Mouse (Mus musculus): ENCODE results near the gene Cyp2u1. TPM values are rescaled to one million over a fixed set of nuclear protein-coding genes. Genes with fewer than 3 reads are reported as not detected.
"Not testable (repeated sequence)": the region's sequence is repeated elsewhere in the genome, so short reads cannot be mapped to it uniquely, and the experiment has no call there.

Cyp2u1 gene
- 5.4 and 6.5 TPM in 2 replicates for polyA plus RNA-seq (2015; fragmentation: Nextera tagmentation; extraction: Ambion mirVana)

DNA sequence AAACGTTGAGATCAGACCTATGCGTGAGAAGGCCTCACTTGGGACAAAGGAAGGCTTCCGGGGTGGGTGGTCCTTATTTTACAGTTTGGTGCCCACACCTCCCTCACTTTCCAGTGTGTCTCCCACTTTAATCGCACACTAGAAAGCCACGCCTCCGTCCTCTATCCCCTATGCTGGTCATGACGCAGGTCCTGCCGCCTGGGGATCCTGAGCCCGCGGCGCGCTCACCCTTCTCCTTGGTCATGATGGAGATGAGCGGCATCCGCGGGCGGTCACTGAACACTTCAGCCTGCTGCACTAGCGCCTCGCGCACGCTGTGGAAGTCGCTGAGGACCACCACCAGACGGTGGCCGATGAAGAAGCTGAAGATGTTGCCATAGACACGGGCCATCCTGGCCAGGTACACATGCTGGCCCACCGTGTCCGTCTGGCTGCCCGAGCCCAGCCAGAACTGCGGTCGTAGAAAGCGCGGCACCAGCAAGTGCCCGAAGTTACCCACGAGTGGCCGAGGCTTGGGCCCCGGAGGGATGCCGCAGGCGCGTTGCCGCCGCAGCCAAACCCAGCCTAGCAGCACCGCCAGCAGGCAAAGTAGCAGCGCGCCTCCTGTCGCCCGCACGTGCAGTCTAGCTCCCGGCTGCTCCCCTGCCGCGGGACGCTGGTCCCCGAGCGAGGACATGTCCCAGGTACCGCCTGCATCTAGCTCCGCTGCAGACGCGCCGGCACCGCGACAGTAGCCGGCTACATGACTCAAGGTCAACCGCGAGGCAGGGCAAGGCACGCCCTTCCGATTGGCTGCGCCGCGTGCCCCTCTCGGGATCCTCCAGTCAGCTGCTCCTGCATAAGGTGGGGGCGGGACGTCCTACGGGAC lies at the start of gene Cyp2u1:
Gene Cyp2u1 (minus strand): TSS at position 776 of the 868 bp plus-strand sequence.
- H3K4me1 ChIP-seq (replicated peaks): peaks cover 16% of the 10 kb centered on the region
- ATAC-seq (ENCODE audit: low read depth): peak; percentile 98
- WGBS: under 1% methylated on average over 71 of the region's 71 CpGs

DNA sequence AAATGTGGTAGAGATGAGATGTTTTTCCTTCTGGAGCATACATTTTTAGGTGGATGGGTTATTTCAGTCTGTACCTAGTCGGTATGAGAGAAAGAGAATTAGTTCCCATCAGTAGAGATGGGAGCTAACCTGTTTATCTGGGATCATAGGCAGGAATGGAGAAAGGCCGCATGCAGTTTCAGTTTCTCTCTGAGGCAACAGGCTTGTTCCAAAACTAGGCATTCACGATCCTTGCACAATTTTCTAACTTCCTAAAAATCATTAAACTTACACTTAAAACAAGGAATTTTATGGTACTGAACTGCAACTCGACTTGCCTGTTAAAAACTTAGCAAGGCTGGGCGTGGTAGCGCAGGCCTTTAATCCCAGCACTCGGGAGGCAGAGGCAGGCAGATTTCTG lies 47.5 kb upstream of the Cyp2u1 start:
- Histone ChIP-seq H3K9me3 (no peaks in the 10 kb centered on the region), H3K4me3 (no peak overlapping the region), H3K27ac (replicated peaks) (no peak overlapping the region), H3K4me2 (no peak overlapping the region), H3K4me1 (replicated peaks) (no peaks in the 10 kb centered on the region), H3K9ac (no peak overlapping the region), H3K36me3 (no peaks in the 10 kb centered on the region), H3K27me3 (no peaks in the 10 kb centered on the region)
- 91% methylated on average over 7 of the region's 7 CpGs for WGBS
- no peak for ATAC-seq (ENCODE audit: low read depth)

More for the DNA sequence above, at the start of gene Cyp2u1:
- peaks cover 3% of the 10 kb centered on the region; the same call in 1 of the 2 replicates for H3K27me3 ChIP-seq
- H3K27ac ChIP-seq (replicated peaks): peak within 1 kb of the TSS; percentile 84
- no peaks in the 10 kb centered on the region for H3K9me3 ChIP-seq
- peak within 1 kb of the TSS; percentile 93 for H3K4me2 ChIP-seq
- H3K9ac ChIP-seq: peak within 1 kb of the TSS; percentile 81
- peak within 1 kb of the TSS; percentile 60 for H3K4me3 ChIP-seq
- H3K36me3 ChIP-seq: no peaks in the 10 kb centered on the region

DNA sequence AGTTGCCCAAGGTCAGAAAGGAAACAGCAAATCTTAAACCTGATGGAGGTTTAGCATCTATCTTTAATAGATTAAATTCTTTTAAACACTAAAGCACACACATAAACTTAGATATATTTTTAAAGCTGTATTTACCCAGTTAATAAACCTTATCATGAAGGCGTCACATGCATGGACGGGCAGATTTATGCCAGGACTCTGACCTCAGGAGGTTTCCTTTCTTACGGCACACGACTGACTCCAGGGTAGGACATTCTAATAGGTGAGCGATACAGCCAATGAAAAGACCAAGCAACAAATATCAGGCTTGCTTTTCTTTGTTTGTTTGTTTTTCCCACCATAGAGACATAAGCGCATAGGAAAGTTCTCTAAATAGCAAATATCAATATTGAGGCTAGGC lies 46.0 kb upstream of the Cyp2u1 start:
- no peak overlapping the region for H3K9ac ChIP-seq
- H3K27ac ChIP-seq (replicated peaks): no peak overlapping the region
- no peak overlapping the region for H3K4me3 ChIP-seq
- ATAC-seq (ENCODE audit: low read depth): no peak
- no peaks in the 10 kb centered on the region for H3K4me1 ChIP-seq (replicated peaks)
- no peaks in the 10 kb centered on the region for H3K9me3 ChIP-seq
- H3K36me3 ChIP-seq: no peaks in the 10 kb centered on the region
- no peaks in the 10 kb centered on the region for H3K27me3 ChIP-seq
- H3K4me2 ChIP-seq: no peak overlapping the region
- WGBS: 73% methylated on average over 6 of the region's 6 CpGs

DNA sequence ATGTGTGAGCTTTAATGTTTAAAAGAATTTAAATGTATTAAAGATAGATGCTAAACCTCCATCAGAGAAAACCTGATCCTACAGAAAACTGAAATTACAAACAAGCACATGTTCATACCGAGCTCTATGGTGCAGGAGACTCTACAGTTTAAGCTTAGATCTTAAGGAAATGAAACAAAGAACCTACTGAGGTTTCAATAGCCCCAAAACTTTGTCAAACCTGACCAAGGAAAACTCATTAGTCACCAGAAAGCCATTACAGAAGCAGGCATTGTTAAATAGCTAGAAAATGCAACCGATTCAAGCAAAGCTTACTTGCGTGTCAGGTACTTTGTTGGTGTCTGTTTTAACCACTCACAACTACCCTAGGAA lies 45.5 kb upstream of the Cyp2u1 start:
- Histone ChIP-seq H3K27me3 (no peaks in the 10 kb centered on the region), H3K4me1 (replicated peaks) (no peaks in the 10 kb centered on the region), H3K27ac (replicated peaks) (no peak overlapping the region), H3K4me3 (no peak overlapping the region), H3K9ac (no peak overlapping the region), H3K9me3 (no peaks in the 10 kb centered on the region), H3K36me3 (no peaks in the 10 kb centered on the region), H3K4me2 (no peak overlapping the region)
- no peak for ATAC-seq (ENCODE audit: low read depth)
- 70% methylated on average over 3 of the region's 3 CpGs for WGBS

DNA sequence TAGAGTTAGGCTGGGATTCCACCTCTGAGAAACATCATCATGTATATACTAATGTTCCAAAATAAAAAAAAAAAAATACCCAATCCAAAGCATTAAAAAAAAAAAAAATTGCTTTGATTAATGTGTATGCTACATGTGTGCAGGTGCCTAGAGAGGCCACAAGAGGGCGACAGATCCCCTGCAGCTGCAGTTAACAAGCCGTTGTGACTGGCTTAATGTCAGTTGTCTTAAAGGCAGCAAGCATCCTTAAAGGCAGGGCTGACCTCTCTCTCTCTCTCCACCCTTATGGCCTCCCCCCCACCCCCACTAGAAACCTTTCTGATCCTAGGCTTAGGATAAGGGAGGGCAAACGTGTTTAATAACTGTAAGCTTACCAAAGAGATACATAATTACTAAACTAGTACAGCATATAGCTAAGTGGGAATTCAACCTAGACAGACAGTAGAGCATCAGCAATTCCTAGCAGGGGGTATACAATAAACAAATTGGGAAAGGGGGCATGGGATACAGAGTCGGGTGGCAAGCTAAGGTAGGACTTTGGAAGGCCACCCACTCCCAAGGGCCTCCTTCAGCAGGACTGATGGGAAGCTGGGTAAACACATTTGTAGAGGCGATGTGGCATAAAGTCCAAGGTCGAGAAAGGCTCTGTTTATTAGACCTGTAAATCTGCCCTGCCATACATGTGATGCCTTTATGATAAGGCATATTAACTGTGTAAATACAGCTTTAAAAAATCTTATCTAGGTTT lies 45.0 kb upstream of the Cyp2u1 start:
- H3K27ac ChIP-seq (replicated peaks): no peak overlapping the region
- H3K9me3 ChIP-seq: no peaks in the 10 kb centered on the region
- no peaks in the 10 kb centered on the region for H3K36me3 ChIP-seq
- no peak overlapping the region for H3K4me3 ChIP-seq
- H3K27me3 ChIP-seq: no peaks in the 10 kb centered on the region
- 56% methylated on average over 6 of the region's 6 CpGs for WGBS
- no peak overlapping the region for H3K9ac ChIP-seq
- H3K4me1 ChIP-seq (replicated peaks): no peaks in the 10 kb centered on the region
- no peak overlapping the region for H3K4me2 ChIP-seq
- no peak for ATAC-seq (ENCODE audit: low read depth)

DNA sequence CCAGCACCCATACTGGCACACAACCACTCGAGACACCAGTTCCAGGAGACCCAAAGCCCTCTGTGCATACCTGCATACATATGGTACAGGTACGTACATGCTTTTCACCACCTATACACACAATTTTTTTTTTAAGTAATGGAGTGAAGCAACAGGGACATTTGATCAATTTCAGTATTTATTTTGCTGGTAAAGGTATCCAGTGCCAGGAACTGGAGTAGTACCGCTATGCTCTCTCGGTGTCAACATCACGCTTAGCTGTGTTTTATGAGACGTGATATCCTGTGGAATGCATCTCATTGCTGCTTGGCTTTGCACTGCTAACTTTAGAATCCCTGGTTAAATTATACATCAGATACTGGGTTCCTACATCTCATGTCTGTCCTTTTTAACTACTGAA lies 42.9 kb upstream of the Cyp2u1 start:
- Histone ChIP-seq H3K9me3 (no peaks in the 10 kb centered on the region), H3K27me3 (no peaks in the 10 kb centered on the region), H3K4me3 (no peak overlapping the region), H3K27ac (replicated peaks) (no peak overlapping the region), H3K4me1 (replicated peaks) (no peaks in the 10 kb centered on the region), H3K36me3 (no peaks in the 10 kb centered on the region), H3K4me2 (no peak overlapping the region), H3K9ac (no peak overlapping the region)
- WGBS: 92% methylated on average over 6 of the region's 6 CpGs
- no peak for ATAC-seq (ENCODE audit: low read depth)

DNA sequence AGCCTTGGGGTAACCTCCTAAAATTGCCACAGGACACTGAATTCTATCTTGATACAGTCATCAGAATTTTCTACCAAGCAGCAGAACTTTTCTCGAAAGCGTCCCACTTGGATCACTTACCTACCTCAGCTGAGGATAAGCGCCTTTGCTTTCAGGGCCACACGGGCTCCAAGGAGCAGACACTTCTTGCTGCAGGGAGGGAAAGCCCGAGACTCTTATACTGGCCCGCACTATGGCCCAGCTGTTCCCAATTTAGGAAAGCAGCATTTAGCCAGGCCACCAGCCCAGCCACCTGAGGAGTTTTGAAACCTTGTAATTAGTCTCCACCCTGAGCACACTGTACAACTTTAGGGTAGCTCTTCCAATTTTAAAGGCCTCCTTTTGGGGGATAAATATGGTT lies 40.3 kb upstream of the Cyp2u1 start:
- H3K27ac ChIP-seq (replicated peaks): no peak overlapping the region
- WGBS: 85% methylated on average over 6 of the region's 6 CpGs
- H3K9me3 ChIP-seq: no peaks in the 10 kb centered on the region
- H3K9ac ChIP-seq: no peak overlapping the region
- H3K4me3 ChIP-seq: no peak overlapping the region
- H3K36me3 ChIP-seq: no peaks in the 10 kb centered on the region
- no peak for ATAC-seq (ENCODE audit: low read depth)
- no peak overlapping the region for H3K4me2 ChIP-seq
- no peaks in the 10 kb centered on the region for H3K27me3 ChIP-seq
- no peaks in the 10 kb centered on the region for H3K4me1 ChIP-seq (replicated peaks)

DNA sequence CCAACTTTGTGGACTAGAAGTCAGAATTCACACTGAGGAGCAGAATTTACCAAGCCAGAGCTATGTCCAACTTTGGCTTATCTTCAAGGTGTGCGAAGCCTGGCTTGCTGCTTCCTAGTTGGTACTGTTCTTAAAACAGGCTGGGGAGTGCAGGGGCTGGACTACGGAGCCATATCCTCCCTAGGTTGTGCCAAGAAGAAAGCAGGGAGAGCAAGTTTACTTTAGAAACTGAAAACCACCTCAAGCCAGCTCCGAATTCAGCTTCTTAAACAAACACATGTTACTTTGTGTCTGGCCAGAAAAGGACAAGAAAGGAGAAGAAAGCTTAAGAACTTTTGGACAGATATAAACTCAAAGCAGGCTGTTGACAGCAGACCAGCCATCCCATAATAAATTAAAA lies 37.9 kb upstream of the Cyp2u1 start:
- no peak for ATAC-seq (ENCODE audit: low read depth)
- Histone ChIP-seq H3K4me3 (no peak overlapping the region), H3K27ac (replicated peaks) (no peak overlapping the region), H3K9ac (no peak overlapping the region), H3K4me2 (no peak overlapping the region), H3K27me3 (no peaks in the 10 kb centered on the region), H3K36me3 (no peaks in the 10 kb centered on the region), H3K4me1 (replicated peaks) (no peaks in the 10 kb centered on the region), H3K9me3 (no peaks in the 10 kb centered on the region)
- 83% methylated on average over 3 of the region's 3 CpGs for WGBS

DNA sequence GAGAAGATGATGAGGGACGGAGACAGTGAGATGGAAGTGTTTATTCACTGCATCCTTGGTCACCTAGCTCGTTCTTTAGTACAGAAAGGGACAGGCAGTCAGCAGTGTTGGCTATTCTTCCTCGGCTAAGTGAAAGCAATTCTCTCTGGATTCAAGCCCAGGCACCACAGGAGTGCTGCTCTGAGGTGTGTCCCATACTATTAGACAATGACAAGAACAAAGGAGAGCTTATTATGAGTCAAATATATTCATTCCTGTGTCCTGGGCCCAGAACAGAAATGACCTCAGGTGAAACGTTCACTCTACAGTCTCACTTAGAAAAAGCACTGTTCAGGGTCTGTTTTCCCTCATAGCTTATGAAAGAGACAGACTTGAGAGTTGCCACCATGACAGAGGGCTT lies 36.3 kb upstream of the Cyp2u1 start:
- no peaks in the 10 kb centered on the region for H3K27me3 ChIP-seq
- ATAC-seq (ENCODE audit: low read depth): no peak
- no peak overlapping the region for H3K4me3 ChIP-seq
- no peaks in the 10 kb centered on the region for H3K9me3 ChIP-seq
- no peak overlapping the region for H3K9ac ChIP-seq
- WGBS: 60% methylated on average over 4 of the region's 4 CpGs
- H3K4me2 ChIP-seq: no peak overlapping the region
- 0 out of 2 replicates have a peak, but pooled peaks cover 7% of the 10 kb centered on the region for H3K4me1 ChIP-seq (replicated peaks)
- H3K27ac ChIP-seq (replicated peaks): no peak overlapping the region
- no peaks in the 10 kb centered on the region for H3K36me3 ChIP-seq

DNA sequence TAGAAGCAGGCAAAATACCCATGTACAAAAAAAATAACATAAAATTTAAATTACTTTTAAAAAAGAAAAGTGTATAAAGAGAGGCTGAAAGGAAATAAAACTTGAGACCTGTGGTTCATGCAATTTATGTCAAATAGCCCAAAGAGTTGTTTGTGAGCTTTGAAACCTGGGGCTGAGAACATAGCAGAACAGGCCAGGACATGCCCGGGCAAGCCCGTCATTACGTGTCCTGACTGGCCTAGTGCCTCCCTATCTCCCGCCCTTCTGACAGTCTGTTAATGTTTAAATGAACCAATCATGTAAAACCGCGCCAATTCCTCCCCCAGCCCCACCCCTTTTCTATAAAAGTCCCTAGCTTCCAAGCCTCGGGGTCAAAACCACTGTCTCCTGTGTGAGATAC lies 34.7 kb upstream of the Cyp2u1 start:
- not testable (repeated sequence) for H3K9me3 ChIP-seq; H3K27ac ChIP-seq (replicated peaks); H3K9ac ChIP-seq; H3K27me3 ChIP-seq; H3K4me3 ChIP-seq; H3K4me1 ChIP-seq (replicated peaks); ATAC-seq (ENCODE audit: low read depth); H3K36me3 ChIP-seq; H3K4me2 ChIP-seq
- 92% methylated on average over 7 of the region's 7 CpGs for WGBS

DNA sequence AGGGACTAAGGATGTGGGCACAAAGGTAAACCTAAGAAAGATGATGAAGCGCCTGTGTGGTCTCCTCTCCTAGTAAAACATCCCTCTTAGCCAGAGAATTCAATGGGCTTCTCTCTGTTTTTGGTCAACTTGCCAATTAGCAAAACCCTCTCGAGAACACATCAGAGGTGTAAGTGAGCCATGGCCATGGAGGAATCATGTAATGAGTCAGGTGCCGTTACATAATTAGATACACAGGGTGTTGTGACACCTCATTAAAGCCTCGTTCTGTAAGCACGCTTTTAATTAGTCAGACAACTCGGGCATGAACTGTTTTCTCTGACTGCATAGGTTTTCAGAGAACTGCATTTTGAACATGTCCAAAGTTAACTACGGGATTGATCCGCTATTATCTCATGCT lies 33.6 kb upstream of the Cyp2u1 start:
- Histone ChIP-seq H3K36me3 (no peaks in the 10 kb centered on the region), H3K27ac (replicated peaks) (no peak overlapping the region), H3K9ac (no peak overlapping the region), H3K4me2 (no peak overlapping the region), H3K4me1 (replicated peaks) (0 out of 2 replicates have a peak, but pooled peaks cover 7% of the 10 kb centered on the region), H3K9me3 (no peaks in the 10 kb centered on the region), H3K27me3 (no peaks in the 10 kb centered on the region), H3K4me3 (no peak overlapping the region)
- 70% methylated on average over 8 of the region's 8 CpGs for WGBS
- no peak for ATAC-seq (ENCODE audit: low read depth)

DNA sequence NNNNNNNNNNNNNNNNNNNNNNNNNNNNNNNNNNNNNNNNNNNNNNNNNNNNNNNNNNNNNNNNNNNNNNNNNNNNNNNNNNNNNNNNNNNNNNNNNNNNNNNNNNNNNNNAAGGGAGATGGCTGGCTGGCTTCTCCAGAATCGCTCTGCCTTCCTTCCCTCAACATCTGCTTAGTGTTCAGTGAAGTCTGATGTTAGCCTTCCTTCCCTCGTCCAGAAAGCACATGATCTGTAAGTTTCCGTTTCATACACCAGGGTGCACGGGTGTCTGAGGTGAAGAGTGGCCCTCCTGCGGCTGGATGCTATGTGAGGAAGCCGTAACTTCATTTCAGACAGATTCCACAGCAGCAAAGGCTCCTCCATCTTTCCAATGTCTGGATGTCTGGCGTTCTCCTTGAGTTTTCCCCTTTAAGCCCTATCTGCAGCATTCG lies 32.1 kb upstream of the Cyp2u1 start:
- H3K4me2 ChIP-seq: no peak overlapping the region
- no peak for ATAC-seq (ENCODE audit: low read depth)
- WGBS: 80% methylated on average over 8 of the region's 8 CpGs

More for the DNA sequence above, 32.1 kb upstream of the Cyp2u1 start:
- Histone ChIP-seq H3K9me3 (no peaks in the 10 kb centered on the region), H3K36me3 (no peaks in the 10 kb centered on the region), H3K27me3 (no peaks in the 10 kb centered on the region), H3K4me1 (replicated peaks) (0 out of 2 replicates have a peak, but pooled peaks cover 7% of the 10 kb centered on the region), H3K9ac (no peak overlapping the region), H3K27ac (replicated peaks) (no peak overlapping the region), H3K4me3 (no peak overlapping the region)

All from neural tube, embryonic 13.5 days (tissue).